Mouse (Mus musculus): ENCODE results near the gene Faap100.

Gene Faap100

DNA sequence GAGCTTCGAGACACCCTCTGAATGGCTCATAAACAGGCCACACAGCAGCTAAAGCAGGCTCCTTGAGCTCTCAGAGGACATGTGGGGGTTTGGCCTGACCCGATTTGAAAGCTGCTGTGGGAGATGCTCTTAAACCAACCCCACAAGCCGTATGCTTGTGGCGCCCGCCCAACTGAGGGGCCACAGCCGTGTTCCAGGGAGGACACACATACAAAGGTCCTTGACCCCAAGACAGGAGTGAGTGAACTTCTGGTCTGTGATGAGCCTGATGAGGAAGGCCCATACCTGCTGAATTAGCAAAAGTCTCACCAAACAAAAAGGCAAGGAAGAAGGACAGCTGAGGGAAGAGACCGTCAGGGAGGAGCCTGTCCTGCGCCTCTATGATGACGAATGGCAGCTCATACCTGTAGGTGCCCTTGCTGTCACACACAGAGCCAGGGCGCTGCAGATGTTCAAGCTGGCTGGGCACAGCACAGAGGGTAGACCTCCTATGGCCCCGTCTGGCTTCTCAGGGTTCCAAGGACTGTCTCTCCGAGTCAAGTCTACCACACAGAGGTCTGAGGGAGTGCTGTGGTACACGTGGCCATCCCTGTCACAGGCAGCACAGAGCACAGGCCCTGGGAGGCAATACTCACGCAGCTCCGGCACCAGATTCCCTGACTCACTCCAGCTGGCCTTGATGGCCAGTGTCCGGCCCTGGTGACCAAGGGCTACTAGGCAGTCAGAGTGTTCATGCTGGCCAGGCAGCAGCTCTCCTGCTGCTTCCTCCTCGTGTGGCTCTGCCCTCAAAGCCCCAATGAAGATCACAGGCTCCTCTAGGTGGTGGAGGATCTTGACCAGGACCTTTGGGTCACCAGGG, 2.0 kb downstream of the Faap100 start:
- no peak for DNase-seq (ENCODE audit: low spot score in 2 of 2)

DNA sequence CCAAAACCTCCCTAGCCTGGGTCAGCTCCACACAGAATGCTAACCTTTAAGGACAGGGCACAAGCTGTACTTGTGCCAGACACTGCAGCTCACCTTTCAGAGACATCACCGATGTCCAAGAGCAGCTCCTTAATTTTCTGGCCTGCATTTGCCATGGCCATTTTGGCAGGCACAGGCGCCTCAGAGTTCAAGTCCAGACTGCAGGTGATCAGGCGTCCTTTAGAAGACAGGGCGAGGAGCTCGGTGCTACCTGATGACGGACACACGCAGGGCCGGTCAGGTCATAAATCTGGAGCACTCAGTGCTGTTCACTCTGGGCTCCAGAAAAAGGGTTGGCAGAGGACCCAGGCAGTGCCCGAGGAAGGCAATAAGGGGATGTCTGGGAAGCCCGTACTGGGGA, 3.2 kb downstream of the Faap100 start:
- DNase-seq (ENCODE audit: low spot score in 2 of 2): no peak

DNA sequence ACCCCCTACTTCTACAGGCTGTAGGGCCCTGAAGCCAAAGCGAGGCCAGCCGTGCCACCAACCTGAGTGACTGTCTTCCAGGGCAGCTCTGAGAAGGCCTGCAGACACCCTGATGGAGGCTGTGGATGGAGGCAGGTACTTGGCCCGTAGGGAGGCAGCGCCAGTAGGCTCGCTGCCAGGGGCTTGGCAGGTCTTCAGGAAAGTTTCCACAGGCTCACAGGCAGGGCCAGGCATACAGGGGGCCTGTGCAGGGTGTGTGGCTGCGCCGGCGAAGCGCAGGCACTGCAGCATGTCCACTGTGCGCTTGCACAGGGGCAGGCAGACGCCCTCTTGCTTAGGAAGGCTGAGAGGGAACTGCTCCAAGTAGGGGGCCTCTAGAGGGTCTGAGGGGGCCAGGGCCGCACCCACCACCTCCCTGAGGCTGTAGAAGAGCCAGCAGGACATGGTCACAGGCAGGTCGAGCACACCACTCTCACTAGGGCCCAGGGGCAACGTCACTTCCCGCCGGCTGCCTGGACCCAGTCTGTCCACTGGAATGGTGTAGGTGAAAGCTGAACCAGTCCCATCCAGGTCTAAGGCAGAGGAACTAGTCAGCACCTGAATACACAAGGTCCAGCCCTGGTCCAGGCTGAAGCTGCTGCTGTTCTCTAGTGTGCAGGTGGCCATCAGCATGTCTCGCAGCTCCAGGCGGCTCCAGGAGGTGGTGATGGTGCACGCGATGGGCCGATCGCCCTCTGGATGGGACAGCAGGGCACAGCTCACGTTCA, 4.6 kb downstream of the Faap100 start:
- no peak for DNase-seq (ENCODE audit: low spot score in 2 of 2)

DNA sequence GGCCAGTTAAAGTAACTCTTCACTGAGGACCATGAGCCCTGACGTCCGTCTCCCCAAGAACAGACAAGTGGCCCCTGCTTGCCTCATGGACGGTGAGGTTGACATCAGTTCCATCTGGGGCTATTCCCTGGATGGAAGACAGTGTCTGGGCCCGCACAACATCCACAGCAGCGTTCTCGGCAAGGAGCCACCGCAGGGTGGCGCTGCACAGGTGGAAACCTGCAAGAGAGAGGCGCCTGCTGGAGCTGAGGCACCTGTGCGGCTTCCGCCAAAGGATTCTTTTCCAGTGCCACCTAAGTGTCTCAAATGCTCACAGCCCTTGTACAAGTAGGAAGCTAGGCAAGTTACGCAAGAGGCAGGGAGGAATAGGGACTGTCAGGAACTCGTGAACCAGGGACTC, 5.5 kb downstream of the Faap100 start:
- no peak for DNase-seq (ENCODE audit: low spot score in 2 of 2)

DNA sequence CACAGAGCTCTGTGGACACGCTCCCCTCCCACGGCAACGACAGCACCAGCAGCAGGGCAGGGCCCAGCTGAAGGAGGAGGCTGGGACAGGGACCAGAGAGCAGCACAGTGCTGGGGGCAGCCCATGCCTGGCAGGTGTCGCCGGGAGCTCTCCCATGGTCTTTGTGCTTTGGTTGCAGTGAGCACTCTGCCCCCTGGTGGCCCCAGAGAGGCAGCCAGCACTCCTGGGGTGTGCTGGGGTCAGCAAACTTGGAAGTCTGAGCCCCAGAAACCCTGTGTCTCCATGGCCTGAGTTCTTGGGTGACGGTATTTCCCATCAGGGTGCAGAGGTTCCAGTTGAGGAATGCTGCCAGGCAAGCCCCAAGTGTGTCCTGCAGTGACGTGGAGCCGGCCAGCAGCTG, 8.9 kb downstream of the Faap100 start:
- no peak for DNase-seq (ENCODE audit: low spot score in 2 of 2)

DNA sequence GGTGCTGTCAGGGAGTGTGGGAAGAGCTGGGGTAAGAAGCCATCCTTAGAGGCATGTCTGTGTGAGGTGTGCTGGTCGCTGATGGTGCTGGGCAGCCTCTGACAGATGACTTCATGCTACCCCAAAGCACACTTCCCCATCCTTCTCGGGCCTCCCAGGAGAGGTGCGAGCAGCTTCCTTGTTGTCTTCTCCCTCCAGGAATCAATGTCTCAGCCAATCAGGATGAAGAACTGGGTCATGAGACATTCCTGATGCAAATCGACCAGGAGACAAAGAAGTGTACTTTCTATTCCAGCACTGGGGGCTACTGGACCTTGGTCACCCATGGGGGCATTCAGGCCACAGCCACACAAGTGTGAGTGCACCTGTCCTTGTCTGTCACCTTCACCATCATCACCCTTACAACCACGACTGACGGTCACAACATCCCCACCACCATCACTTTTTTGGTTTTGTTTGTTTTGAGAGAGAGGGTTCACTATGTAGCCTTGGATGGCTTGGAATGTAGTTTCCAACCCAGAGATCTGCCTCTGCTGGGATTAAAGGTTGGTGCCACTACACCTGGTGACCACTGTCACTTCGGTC, 12.0 kb downstream of the Faap100 start:
- no peak for DNase-seq (ENCODE audit: low spot score in 2 of 2)

DNA sequence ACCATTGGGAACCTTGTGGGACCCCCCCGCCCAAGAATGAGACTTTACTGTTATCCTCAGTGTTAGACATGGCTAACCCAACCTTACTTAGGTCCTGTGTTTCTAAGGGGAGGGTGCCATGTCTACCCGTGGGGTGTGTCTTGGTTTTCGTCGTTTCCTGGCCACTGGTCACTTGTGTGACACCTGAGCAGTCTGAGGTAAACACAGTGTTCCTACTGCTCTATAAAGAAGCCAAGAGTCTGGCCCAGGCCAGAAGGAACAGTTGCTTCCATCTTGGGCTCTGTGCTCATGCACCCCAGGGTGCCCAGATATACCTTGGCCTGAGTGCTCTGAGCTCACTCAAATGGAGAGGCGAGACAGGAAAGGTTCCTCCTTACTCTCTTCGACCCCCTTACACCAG, 15.7 kb downstream of the Faap100 start:
- no peak for DNase-seq (ENCODE audit: low spot score in 2 of 2)

DNA sequence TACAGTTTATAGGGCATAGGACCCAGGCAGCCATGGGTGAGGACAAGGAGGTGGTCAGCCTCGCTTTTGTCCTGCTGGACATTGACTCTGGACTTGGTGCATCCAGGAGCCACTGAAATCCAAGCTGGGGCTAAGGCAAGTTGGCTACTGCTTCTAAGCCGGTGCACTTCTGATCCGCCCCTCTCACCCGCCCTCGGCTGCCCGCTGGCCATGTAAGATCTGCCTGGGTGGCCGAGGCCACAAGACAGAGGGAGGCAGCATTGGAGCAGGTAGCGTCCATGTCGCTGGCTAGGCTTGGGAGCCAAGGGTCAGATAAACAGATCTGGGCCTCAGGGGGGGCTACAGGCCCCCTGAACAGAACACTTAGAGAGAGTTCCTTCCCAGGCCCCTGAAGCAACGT, 17.3 kb downstream of the Faap100 start, which contains the start of gene Fscn2:
Fscn2 (plus strand) TSS at position 240 of the 400 bp plus-strand sequence.
- no peak for DNase-seq (ENCODE audit: low spot score in 2 of 2)

DNA sequence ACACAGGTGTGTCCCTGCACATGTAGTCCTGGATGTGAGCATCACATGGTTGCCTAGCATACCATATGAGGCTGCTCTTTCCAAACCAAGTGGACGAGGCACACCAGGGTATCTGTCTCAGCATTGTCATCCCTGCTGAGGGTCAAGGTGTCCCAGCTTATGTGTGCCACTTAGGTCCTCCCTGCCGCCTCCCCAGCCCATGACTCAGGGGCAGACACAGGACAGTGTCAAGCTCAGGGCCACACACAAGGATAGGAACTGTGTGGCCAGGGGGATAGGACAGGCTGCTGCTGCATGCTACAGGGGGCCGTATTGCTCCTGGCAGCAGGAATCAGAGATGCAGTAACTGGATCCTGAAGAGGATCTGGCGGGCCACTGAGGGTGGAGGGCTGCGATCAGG, 17.8 kb downstream of the Faap100 start:
- no peak for DNase-seq (ENCODE audit: low spot score in 2 of 2)

DNA sequence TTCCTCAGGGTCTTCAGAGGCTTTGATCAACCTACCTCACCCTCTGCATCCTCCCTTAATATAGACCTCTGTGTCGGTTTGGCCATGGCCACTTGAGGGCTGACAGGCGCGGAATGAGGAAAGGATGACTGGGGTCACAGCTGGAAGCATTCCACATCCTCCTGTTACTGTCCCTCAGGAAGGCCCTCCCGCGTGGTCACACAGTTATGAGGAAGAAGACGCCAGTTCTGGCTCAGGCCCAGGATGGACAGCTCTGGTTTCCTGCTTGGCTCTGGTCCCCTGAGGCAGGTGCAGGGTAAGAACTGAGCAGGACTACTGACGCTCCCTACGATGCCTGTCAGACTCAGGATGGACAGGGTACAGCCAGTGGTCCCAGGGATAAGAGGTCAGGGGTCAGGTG, 18.5 kb downstream of the Faap100 start:
- no peak for DNase-seq (ENCODE audit: low spot score in 2 of 2)

DNA sequence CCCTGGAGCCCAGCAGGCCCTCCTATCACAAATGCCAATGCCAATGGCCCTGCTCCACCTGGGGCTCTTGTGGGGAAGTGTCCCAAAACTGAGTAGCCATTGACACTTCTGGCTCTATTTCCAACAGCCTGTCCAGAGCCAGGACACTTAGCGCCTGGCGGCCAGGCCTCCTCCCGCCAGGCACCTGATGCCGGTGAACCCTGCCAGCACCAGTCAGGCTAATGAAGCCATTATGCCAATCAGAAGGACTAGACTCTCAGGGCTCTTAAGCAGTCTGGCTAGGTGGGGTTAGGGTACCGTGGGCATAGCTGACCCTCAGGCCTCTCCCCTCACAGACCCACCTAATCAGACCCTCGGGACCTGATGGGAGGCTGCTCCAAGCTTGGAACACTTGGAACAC, 19.2 kb downstream of the Faap100 start:
- DNase-seq (ENCODE audit: low spot score in 2 of 2): no peak

DNA sequence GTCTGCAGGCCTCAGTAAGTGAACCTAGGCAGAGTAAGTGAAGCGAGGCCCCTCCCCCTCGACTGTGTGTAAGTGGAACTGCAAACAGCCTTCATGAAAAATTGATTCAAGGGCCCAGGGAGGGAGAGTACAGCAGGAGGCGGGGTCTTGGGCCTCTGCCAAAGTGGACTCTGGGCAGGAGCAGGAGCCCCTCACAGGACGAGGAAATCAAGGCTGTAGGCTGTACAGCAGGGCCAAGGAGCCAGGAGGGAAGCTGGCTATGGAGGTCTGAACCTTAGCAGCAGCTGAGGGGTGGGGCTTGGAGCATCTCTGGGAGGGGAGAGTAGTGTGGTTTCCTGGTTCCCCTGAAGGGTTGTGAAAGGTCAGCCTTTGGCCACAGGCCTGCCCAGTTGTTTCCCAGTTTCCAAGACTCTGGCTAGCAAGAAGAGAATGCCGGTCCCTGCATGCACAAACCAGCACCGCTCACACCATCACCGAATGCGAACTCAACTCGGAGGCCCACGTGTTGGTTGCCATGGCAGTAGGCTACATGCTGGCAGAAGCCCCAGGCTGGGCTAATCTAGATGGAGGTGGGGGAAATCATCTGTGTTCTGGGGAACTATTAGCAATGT, 20.7 kb downstream of the Faap100 start:
- peak in 1 of 2 experiments; percentile 59 for DNase-seq (ENCODE audit: low spot score in 2 of 2)

DNA sequence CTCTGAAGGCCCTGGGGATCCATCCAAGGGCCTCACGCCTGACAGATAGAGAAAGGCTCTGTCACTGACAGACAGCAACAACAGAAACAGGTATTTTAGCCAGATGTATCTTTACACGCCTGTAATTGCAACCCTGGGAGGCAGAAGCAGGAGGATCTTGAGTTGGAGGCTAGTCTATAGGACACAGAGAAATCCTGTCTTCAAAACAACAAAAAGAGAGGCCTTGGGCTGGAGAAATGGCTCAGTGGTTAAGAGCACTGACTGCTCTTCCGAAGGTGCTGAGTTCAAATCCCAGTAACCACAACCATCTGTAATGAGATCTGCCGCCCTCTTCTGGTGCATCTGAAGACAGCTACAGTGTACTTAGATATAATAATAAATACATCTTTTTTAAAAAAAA, 21.7 kb downstream of the Faap100 start:
- no peak for DNase-seq (ENCODE audit: low spot score in 2 of 2)

DNA sequence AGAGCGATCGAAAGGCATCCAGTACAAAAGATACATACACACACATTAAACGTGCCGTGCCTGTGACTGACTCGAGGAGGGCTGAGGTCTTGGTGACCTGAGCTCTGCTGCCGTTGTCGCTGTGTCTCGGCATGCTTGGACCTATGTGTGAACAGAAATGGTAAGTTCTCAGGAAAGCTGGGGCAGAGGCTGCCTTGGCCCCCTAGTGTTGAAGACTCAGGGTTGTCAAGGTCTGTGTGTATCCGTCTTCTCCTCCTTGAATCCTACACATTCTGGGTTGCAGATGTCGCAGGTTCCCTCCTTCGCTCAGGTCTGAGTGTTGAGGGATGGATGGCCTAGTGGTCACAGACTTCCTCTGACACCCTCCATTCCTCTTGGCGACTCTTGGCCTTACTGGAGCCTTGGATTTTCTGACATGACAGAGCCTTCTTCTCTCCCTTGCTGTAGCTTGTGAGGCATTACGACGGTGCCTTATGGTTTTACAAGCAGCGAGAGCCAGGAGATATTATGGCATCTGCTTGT, 22.2 kb downstream of the Faap100 start:
- DNase-seq (ENCODE audit: low spot score in 2 of 2): no peak

DNA sequence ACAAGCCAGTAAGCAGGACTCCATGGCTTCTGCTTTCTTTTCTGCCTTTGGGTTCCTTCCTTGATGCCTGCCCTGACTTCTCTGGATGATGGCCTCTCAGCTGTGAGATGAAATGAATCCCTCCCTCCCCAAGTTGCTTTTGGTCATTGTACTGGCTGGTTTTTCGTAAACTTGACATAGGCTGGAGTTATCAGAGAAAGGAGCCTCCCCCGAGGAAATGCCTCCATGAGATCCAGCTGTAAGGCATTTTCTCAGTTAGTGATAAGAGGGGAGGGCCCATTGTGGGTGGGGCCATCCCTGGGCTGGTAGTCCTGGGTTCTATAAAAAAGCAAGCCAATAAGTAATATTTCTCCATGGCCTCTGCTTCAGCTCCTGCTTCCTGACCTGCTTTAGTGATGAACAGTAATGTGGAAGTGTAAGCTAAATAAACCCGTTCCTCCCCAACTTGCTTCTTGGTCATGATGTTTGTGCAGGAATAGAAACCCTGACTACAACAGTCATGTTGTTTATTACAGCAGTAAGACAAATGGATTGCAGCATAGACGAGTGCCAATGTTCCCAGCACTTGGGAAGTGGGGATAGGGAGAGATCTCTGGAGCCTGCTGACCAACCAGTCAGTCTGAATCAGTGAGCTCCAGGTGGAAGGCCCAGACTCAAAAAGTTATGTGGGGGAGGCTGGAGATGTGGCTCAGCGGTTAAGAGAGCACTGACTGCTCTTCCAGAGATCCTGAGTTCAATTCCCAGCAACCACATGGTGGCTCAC, 23.1 kb downstream of the Faap100 start:
- DNase-seq (ENCODE audit: low spot score in 2 of 2): no peak

DNA sequence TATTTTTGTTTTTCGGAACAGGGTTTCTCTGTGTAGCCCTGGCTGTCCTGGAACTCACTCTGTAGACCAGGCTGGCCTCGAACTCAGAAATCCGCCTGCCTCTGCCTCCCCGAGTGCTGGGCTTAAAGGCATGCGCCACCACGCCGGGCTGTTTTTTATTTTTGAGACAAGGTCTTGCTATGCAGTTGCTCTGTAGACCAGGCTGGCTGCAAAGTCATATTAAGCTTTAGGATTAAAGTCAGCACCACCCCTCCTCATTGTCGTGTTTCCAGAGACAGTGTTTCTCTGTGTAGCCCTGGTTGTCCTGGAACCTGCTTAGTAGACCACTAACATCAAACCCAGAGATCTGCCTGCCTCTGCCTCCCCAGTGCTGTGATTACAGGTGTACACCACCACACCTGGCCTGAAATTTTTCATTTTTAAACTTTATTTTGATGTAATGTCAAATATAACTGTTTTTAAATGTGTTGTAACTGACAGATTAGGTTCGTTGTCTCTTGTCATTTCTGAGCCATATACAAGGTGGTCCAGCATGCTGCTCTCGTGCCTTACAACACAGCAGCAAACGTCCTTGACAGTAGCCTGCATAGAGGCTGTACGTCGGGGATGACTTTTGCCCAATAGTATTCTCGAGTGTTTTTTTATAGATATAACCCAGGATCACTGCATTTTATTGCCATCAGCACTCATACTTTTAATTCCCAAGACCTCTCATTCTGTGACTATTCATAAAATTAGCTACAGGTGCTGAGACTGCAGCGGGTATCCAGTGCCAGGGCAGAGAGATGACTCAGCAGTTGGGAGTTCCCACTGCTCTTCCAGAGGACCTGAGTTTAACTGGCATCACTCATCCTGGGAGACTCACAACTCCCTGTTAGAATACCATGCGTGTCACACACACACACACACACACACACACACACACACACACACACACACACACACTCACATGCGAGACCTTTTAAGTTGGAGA, 24.0 kb downstream of the Faap100 start:
- DNase-seq (ENCODE audit: low spot score in 2 of 2): no peak

DNA sequence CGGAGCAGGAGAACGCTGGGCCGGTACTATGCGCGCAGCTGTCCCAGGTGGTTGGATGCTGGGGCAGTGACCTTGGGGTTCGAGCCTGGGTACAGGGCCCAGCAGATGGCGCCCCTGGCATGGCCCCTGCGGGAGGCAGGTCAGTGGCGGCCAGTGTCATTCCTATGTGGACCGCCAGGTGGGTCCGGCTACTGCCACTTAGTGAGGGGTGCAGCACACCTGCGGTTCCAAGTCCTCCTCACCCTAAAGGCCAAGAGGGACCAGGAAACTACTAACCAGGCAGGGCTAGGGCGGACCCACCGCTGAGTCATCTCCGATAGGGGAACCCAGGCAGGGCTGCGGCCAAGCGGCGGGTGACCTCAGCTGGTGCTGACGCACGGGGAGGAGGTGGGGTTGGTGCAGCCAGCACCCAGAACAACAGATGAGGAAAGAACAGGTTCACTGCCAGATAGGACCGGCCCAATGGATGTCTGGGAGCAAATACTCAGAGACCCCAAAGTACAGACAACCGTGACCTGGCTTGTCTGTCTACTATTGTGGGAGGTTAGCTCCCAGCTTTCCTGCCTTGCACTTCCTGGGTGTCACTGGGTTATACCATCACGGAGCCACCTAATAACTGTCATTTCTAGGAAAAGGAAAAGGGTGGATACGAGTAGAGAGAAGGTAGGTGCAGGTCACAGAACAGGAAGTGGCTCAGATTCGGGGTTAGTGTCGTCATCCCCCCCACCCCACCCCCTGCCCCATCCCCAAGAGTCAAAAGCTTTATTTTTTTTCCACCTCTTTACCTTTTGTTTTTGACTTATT, 24.9 kb downstream of the Faap100 start:
- peak in 1 of 2 experiments; percentile 45 for DNase-seq (ENCODE audit: low spot score in 2 of 2)

DNA sequence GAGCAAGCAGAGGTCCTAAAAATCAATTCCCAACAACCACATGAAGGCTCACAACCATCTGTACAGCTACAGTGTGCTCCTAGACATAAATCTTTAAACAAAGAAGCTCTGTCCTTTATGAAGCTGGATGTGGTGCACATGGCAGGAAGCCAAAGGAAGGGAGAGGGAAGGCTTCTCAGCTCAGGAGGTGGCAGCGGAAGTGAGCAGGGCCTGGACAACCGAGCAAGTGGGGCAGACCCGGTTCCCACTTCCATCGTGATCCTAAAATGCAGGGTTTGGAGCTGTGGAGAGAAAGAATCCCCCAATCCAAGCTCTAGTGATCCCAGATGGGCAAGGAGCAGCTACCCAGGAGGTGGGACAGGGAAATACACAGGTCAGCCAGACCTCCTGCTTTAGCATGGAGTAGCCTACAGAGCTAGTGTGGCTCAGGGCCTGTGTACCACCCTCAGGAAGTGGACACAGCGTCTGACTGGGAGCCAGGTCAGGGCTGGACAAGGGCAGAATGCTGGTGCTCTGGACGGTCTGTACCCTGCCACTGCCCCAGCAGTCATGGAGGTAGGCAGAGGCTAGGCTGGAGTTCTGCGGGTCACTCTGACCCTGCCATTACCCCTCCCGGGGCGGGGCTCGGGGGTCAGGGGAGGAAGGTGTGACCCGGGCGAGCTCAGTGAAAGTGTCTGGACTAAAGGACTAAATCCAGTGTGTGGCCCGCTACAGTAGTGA, 25.8 kb downstream of the Faap100 start:
- peak in 1 of 2 experiments; percentile 7 for DNase-seq (ENCODE audit: low spot score in 2 of 2)

DNA sequence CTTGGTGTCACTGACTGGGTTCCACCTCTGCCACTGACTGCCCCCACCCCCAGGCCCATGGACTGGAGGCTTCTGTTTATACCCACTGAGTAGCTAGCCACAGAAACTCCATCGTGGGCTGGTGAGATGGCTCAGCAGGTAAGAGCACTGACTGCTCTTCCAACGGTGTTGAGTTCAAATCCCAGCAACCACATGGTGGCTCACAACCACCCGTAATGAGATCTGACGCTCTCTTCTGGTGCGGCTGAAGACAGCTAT, 26.5 kb downstream of the Faap100 start:
- peak in 1 of 2 experiments; percentile 3 for DNase-seq (ENCODE audit: low spot score in 2 of 2)

All from frontal cortex, postnatal 25 days (tissue).